Mouse (Mus musculus): ENCODE results near the gene Tas2r116.

Gene Tas2r116

DNA sequence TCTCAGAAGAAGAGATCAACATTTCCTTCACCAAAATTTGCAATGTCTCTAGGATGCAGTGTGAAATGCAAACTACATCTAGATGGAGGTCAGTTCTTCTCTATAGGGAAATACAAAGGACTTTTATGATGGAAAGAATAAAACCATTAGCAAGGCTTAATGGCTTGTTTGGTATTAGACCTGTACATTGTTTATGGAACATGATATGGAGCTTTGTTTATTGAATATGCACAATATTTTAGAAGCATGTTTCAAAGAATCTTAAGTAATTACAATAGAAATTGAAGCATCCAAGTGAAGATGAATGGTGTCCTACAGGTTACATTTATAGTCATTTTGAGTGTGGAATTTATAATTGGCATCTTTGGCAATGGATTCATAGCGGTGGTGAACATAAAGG, at the start of gene Tas2r116:
Tas2r116 (plus strand) TSS at position 301 of the 400 bp plus-strand sequence.
- DNase-seq (ENCODE audit: low spot score in 2 of 2): no peak

DNA sequence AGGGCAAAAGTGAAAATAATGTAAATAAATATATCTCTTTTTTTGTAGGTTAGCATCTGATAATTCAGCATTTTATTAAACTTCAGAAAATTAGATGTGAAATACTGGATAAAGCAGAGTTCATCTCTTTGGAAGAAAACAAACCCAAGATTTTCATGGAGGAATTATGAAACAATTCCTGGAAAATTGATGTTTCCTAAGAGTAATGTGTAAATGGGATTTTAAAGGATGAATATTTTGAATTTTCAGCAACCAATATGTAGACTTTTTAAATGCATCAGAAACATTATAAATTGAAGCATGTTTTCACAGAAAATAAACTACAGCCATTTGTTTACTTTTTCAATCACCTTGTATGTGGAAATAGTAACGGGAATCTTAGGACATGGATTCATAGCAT, 8.4 kb upstream of the Tas2r116 start, which contains the start of gene Tas2r123:
Tas2r123 (plus strand) TSS at position 301 of the 400 bp plus-strand sequence.
- DNase-seq (ENCODE audit: low spot score in 2 of 2): no peak

DNA sequence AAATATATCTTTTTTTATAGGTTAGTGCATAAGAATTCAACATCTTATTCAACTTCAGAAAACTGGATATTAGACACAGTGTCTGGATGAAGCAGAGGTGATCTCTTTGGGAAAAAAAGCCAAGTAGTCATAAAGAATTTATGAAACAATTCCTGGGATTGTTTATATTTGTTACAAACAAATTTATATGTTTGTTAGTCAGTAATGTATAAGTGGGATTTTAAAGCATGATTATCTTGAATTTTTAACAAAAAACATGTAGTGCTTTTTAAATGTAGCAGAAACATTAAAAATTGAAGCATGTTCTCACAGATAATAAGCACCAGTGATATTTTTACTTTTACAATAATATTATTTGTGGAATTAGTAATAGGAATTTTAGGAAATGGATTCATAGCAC, 12.5 kb downstream of the Tas2r116 start, which contains the start of gene Tas2r110:
Tas2r110 (plus strand) TSS at position 301 of the 400 bp plus-strand sequence.
- no peak for DNase-seq (ENCODE audit: low spot score in 2 of 2)

DNA sequence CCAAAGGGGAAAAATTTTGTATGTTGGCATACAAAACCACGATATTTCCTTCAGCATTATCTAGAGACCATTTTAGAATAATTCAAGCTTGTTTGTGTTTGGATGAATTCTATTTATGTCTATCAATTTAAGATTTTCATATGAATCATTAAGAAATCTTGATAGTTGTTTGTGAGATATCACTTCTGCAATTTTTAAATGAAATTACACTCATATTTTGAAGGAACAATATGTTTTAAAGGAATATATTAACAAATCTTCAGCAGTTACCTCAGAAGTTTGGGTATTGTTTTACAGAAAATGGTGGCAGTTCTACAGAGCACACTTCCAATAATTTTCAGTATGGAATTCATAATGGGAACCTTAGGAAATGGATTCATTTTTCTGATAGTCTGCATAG, 37.5 kb downstream of the Tas2r116 start, which contains the start of gene Tas2r113:
Tas2r113 (plus strand) TSS at position 301 of the 400 bp plus-strand sequence.
- no peak for DNase-seq (ENCODE audit: low spot score in 2 of 2)
